Mouse (Mus musculus) A20 (cell line): ENCODE data around the gene Gm10490.

Source experiments
- DNase-seq: peaks from one replicate; pipeline ENCODE4 v3.0.0-alpha.2; 2011; ENCODE audit warnings: low read depth, low spot score

The Gm10490 gene

DNA sequence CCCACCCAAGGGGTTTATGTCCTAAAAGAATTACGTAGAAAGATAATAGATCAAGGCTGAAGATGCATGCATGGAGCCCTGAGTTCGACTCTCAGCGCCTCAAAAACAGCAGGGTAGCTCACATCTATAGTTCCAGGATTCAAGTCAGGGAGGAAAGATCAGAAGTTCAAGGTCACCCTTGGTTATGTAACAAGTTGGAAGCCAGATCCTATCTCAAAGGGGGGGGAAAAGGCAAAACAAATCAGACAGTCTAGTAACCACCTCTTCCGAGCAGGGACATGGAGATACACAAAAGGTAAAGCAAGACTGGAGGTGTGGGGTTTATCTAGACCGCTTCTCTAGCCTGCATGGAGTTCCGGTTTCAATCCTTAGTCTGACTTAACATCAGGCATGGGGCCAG is 16.9 kb downstream of the Gm10490 start:
- DNase-seq: no peak

DNA sequence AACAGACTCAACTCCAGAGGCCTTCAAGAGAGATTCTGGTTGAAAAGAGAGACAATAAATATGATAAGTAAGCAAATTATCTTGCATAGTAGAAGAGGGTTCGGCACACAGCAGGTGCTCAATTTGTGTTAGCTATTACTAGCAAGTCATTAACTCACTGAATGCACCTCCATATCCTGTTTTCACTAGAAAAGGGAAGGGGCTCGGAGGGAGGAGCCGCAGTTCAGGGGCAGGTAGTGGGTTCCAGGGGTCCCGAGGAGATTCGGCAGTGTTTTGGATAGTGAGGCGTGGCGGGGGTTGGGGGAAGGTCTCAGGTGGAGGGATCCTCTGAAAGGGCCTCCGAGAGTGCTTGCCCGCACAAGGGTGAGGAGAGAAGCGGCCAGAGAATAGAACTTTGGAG is 17.8 kb downstream of the Gm10490 start:
- no peak for DNase-seq

DNA sequence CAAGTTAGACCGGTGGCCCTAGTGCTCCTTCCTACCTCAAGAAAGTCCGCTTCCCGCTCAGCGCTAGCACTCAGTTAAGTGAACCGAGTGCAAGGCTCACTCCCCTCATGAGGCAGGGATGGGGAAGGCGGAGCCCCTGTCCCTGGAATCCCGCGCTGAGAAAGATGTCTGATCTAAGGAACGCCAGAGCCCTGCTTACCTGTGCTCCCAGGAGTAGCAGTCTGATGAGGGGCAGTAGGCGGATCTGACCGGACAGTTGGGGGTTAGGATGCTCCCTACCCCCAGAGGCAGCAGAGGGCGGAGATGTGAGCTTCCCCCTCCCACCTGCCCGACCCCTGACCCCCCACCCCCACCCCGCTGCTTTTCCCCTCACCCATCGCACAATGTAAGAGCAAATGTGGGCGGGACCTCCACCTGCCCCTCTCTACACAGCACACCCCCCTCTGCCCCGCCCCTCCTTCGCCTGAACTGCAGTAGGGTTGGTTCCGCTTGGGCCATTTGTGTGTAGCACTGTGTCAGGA is 19.0 kb downstream of the Gm10490 start, which contains the start of gene Eras:
Eras (minus strand) TSS at position 338 of the 521 bp plus-strand sequence.
- no peak for DNase-seq

DNA sequence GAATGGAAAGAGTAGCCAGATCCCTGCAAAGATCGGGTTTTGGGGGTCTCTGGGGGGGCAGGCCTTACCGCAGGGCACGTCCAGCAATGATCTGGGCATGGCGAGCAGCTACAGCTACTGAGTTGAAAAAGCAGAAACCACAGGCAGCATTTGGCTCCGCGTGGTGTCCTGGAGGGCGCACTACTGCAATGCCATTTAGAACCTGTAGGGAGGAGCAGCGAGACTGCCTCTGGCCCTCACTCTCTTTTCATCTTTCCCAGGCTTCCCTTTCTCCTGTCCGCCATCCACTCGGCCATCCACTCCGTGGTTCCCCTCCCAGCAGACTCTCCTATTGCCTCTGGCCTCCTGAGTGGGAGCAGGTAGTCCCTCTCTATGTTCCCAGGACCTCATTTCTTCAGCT is 27.5 kb downstream of the Gm10490 start:
- DNase-seq: no peak

DNA sequence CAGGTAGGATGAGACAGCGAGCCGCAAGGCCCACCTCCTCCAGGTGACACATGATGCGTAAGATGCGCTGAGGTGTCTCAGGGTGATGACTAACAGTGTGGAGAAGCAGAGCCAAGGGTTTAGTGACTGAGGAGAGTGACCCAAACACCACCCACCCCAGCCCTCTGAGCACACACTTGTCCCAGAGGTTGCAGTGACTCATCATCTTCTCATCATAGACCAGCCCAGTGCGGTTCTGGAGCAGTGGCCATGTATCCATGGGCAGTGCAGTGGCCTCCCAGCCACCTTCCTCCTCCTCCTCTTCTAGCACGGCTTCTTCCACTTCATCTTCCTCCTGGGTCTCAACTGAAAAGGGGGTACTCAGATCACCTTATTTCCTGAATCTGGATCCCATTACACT is 28.3 kb downstream of the Gm10490 start:
- no peak for DNase-seq

DNA sequence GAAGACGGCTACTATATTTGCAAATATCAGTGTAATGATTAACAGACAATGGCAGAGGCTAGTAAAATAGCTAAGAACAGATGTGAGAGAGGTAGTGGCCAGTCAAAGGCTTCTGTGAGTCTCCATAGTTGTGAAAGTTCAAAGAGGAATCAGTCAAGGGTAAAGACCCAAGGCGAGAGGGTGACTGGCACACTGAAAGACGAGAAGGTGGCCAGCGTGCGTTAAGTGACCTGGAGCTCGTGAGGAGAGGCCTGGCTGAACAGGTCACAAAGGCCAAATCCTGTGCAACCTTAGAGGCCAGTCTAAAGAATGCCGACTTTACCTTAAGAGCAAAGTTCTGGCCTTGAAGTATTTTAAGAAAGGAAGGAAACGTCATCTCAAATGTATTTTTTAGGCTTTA is 36.3 kb downstream of the Gm10490 start:
- DNase-seq: no peak

DNA sequence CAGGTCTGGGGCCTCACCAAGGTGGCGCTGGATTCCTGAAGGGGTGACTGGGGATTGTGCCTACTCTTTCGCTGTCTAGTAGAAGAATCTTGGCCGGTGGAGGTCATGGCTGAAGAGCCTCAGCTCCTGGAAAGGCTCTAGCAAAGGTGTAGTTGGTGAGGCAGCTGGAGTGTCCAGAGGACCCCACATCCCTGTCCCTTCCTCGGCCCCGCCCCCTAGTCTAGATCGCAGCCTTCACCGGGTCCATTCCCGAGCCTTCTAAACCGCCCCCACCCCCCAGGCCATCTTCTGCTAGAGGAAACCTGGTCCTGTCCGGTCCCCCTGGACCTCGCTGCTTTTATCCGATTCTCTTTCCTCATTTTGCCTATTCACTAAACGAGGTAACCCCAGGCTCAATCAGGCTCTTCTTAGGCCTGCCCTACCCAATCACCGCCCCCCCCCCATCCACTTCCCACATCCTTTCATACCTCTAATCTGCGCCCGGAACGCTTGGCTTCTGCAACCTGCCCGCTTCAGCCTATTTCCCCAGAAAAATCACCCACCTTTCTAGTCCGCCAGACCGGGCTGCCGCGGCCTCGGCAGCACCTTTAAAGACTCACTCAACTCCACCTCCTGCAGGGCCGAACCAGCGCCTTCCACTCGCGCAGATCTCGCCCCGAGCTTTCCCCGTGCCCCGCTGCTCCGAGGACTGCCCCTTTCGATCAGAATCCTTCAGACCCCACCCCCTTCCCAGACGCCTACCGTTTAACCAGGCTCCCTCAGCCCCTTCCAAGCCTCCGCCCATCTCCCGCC is 38.0 kb downstream of the Gm10490 start, which contains the start of gene Hdac6:
Hdac6 (minus strand) TSS at position 782 of the 792 bp plus-strand sequence.
- DNase-seq: peak; percentile 35

DNA sequence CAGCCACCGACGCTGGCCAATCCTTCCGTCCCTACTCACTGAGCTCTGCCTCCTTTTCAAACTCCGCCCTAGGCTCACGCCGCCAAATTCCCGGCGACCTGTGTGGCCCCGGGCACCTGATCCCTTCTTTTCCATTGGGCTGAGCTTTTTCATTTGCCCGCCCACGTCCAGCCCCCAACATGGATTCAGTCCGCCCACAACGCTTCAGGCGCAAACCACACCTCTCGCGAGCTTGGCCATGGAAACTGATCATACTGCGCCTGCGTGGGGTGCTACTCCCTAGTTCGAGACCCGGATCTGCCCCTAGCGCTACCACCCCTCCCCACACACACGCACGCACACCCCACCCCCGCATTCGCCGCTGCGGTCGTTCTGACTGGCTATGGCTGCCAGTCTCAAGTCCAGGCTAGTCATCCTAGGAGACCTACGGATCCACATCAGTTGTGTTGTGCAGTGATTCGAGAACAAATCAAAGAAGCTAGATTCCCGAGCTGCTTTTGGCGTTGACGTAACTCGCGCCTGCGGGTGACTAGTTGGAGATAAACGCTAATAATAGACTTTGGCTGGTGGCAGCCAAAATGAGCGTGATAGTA is 38.7 kb downstream of the Gm10490 start:
- peak; percentile 94 for DNase-seq

DNA sequence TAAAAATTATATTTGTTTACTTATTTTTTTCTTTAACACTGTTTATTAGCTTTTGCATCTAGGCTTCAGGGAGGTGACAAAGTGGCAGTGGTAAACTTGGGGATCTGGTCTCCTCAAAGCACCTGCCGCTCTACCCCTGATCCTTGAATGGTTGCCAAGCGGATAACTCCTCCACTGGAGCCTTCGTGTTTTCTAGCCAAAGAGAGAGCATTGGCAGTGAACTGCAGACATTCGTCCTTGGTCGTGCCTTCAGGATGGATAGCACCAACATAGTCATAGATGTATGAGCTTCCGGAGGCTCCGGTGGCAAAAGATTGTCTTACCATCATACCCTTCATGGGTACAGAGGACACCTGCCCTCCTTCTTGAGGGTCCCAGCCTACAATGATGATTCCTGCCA is 40.7 kb downstream of the Gm10490 start:
- DNase-seq: no peak

DNA sequence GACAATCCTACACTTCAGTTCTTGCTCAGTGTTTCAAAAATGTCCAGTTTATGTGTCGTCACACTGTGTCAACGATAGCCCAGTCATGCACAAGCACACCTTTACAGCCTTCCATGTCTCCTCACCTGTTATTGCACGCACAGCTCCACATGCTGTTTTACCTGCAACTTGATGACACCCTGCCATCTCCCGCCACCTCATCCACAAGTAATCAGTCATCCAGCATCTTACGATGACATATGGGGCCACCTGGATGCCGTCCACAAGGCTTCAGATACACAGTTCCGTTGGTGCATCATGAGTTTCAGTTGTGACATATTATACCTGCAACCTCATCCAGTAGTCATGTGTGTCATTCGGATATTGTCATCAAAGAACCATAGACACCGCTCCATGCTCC is 49.5 kb downstream of the Gm10490 start:
- DNase-seq: no peak
